Mouse (Mus musculus): ENCODE data around the gene Serinc2. TPM values are rescaled to one million over a fixed set of nuclear protein-coding genes. Genes with fewer than 3 reads are reported as not detected.

The Serinc2 gene
- total and polyA plus RNA-seq, 3 experiments = 0.08 to 0.20 TPM; not detected in 1

DNA sequence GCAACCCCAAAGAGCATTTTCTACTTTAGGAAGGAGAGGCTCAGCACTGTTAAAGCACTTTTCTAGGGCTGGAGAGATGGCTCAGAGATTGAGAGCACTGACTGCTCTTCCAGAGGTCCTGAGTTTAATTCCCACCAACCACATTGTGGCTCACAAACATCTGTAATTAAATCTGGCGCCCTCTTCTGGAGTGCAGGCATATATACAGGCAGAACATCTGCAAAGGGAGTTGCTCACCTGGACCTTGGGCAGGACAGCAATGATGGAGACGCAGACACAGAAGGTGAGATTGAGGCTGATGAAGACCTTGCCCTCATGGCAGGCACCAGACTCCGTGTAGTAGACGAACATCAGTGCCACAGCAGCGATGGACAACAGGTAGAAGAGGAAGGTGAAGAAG is 18.6 kb downstream of the Serinc2 start:
- in situ Hi-C loops (cut with MboI; ENCODE audit: low pct_ligation_motif_present, low pct_unique_long_range_greater_than_20kb, low sequenced_read_pairs) = no loop called here
- peaks cover 5% of the 10 kb centered on the region for H3K9me3 ChIP-seq (replicated peaks; ENCODE audit: low read length)
- DNase-seq (ENCODE audit: extremely low read depth) = peak; percentile 20
- dilution Hi-C loops (cut with MboI; ENCODE audit: extremely low pct_ligation_motif_present, extremely low pct_unique_long_range_greater_than_20kb, low sequenced_read_pairs) = no loop called here
- H3K36me3 ChIP-seq (replicated peaks in 1 of 2; ENCODE audit: control insufficient read depth in 1 of 2, insufficient read depth in 1 of 2, low read length in 1 of 2) = no peaks in the 10 kb centered on the region
- H3K9ac ChIP-seq (ENCODE audit: insufficient read depth, low read depth) = no peak overlapping the region
- peaks cover 68% of the 10 kb centered on the region for H3K27me3 ChIP-seq (replicated peaks)
- no peak overlapping the region for H3K27ac ChIP-seq (ENCODE audit: insufficient read depth, low read depth)
- no peak overlapping the region for H3K4me3 ChIP-seq (replicated peaks in 1 of 3; ENCODE audit: low read depth in 2 of 3, low read length in 2 of 3, poor library complexity in 1 of 3)
- TF ChIP-seq CTCF (conservative IDR thresholded peaks at IDR 0.05 in 1 of 2, IDR thresholded peaks at IDR 0.05 in 1 of 2; ENCODE audit: low read depth in 2 of 2, low read length in 2 of 2) = peak in 1 of 2 experiments; percentile 53; a peak in 3 of 4 replicates
- TF ChIP-seq SMC3 (IDR thresholded peaks at IDR 0.05; ENCODE audit: low read depth, low read length) = peak; percentile 22
- TF ChIP-seq IRF4 (IDR thresholded peaks at IDR 0.05; ENCODE audit: low read depth, low read length) = no peak
- peaks cover 3 to 8% of the 10 kb centered on the region in 2 experiments; a peak in 3 of 4 replicates for H3K4me1 ChIP-seq (ENCODE audit: control insufficient read depth in 1 of 2, insufficient read depth in 2 of 2)
- H3K79me2 ChIP-seq (replicated peaks; ENCODE audit: control insufficient read depth, extremely low read depth, insufficient read depth, poor library complexity, severe bottlenecking) = no peaks in the 10 kb centered on the region
- H3K4me2 ChIP-seq (ENCODE audit: insufficient read depth, low read depth, poor library complexity, severe bottlenecking) = no peak overlapping the region

DNA sequence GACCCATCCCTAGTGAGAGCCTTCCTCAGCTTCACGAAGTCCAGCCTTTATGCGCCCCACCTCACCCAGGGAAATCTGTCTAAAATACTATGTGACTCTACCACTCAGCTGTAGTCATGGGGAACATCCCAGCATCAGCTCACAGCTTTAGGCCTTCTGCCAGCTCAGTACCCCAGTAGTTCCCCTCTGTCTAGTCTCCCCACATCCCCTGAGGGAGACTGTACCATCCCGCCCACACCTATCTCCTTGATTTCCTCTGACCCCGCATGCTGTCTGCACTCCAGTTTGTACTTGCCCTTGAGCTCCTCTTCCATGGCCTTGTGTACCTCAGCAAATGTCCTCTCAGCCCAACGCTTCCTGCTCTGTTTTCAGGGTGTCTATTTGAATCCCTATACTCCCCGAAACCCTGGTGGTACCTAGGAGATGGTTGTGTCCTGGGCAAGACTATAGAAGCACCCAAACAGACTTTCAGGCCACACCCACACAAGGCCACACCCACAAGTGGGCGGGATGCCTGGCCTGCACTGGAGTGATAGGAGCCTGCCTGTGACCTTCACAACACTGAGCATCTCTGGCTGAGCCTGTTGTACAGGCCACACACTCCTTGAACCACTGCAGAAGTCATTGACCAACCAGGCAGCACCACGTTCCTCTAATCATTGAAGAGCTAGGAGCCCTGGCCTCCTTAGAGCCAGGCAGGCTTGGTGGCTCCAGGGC is 26.4 kb downstream of the Serinc2 start:
- in situ Hi-C loops (cut with MboI; ENCODE audit: low pct_ligation_motif_present, low pct_unique_long_range_greater_than_20kb, low sequenced_read_pairs) = no loop called here
- TF ChIP-seq RCOR1 (conservative IDR thresholded peaks at IDR 0.05; ENCODE audit: low read depth, low read length) (no peak), UBTF (IDR thresholded peaks at IDR 0.05; ENCODE audit: low read depth, low read length) (no peak), CHD1 (IDR thresholded peaks at IDR 0.05; ENCODE audit: low read depth, low read length) (no peak), CTCF (conservative IDR thresholded peaks at IDR 0.05 in 1 of 2, IDR thresholded peaks at IDR 0.05 in 1 of 2; ENCODE audit: low read depth in 2 of 2, low read length in 2 of 2) (no peak), MEF2A (IDR thresholded peaks at IDR 0.05; ENCODE audit: borderline replicate concordance, low read depth, low read length) (no peak), TBP (conservative IDR thresholded peaks at IDR 0.05; ENCODE audit: low read depth, low read length) (no peak), POLR2AphosphoS2 (IDR thresholded peaks at IDR 0.05; ENCODE audit: low read depth, low read length) (no peak), TCF12 (IDR thresholded peaks at IDR 0.05; ENCODE audit: low read depth, low read length) (no peak), GABPA (IDR thresholded peaks at IDR 0.05; ENCODE audit: insufficient replicate concordance, low read depth, low read length) (no peak), E2F4 (IDR thresholded peaks at IDR 0.05; ENCODE audit: insufficient replicate concordance, low read depth, low read length) (no peak), ELF1 (IDR thresholded peaks at IDR 0.05; ENCODE audit: low read depth, low read length) (no peak), POLR2A (IDR thresholded peaks at IDR 0.05; ENCODE audit: low read depth, low read length) (no peak), MAX (IDR thresholded peaks at IDR 0.05; ENCODE audit: low read length) (no peak), MXI1 (IDR thresholded peaks at IDR 0.05; ENCODE audit: low read depth, low read length) (no peak), USF2 (conservative IDR thresholded peaks at IDR 0.05; ENCODE audit: low read depth, low read length) (no peak), ETS1 (conservative IDR thresholded peaks at IDR 0.05; ENCODE audit: low read depth, low read length) (no peak), ZNF384 (IDR thresholded peaks at IDR 0.05; ENCODE audit: low read depth, low read length) (no peak), USF1 (IDR thresholded peaks at IDR 0.05; ENCODE audit: low read depth, low read length) (no peak)
- Histone ChIP-seq H3K27me3 (replicated peaks) (peaks cover 48% of the 10 kb centered on the region), H3K79me2 (replicated peaks; ENCODE audit: control insufficient read depth, extremely low read depth, insufficient read depth, poor library complexity, severe bottlenecking) (no peaks in the 10 kb centered on the region), H3K9ac (ENCODE audit: insufficient read depth, low read depth) (no peak overlapping the region), H3K36me3 (replicated peaks in 1 of 2; ENCODE audit: control insufficient read depth in 1 of 2, insufficient read depth in 1 of 2, low read length in 1 of 2) (no peaks in the 10 kb centered on the region), H3K4me1 (ENCODE audit: control insufficient read depth in 1 of 2, insufficient read depth in 2 of 2) (peaks cover 10 to 23% of the 10 kb centered on the region in 2 experiments), H3K4me2 (ENCODE audit: insufficient read depth, low read depth, poor library complexity, severe bottlenecking) (no peak overlapping the region), H3K4me3 (replicated peaks in 1 of 3; ENCODE audit: low read depth in 2 of 3, low read length in 2 of 3, poor library complexity in 1 of 3) (peak overlapping the region; percentile 1 to 40 (median 37)), H3K9me3 (replicated peaks; ENCODE audit: low read length) (no peaks in the 10 kb centered on the region), H3K27ac (ENCODE audit: insufficient read depth, low read depth) (no peak overlapping the region)
- DNase-seq (ENCODE audit: extremely low read depth) = peak; percentile 74
- dilution Hi-C loops (cut with MboI; ENCODE audit: extremely low pct_ligation_motif_present, extremely low pct_unique_long_range_greater_than_20kb, low sequenced_read_pairs) = no loop called here
